Mouse (Mus musculus) neural tube, embryonic 13.5 days (tissue): ENCODE measurements around the gene Lrrc45. TPM values are rescaled to one million over a fixed set of nuclear protein-coding genes. Genes with fewer than 3 reads are reported as not detected.

Experiments used
- ATAC-seq: fragments of 200-750 bp; cut with Nextera tagmentation; 2 replicates; pipeline ENCODE4 v1.8.0; 2017; ENCODE audit warnings: low read depth, mild to moderate bottlenecking, moderate TSS enrichment, moderate library complexity
- H3K27ac ChIP-seq: fragments of 300-500 bp; sonication (generic); replicated peaks from 2 replicates; pipeline ENCODE4 v1.5.1; 2015; ENCODE audit warnings: moderate library complexity, mild to moderate bottlenecking, inconsistent platforms
- H3K27me3 ChIP-seq: fragments of 300-500 bp; sonication (generic); 2 replicates; pipeline ENCODE4 v1.6.1; 2015; ENCODE audit warnings: mild to moderate bottlenecking, inconsistent platforms
- H3K36me3 ChIP-seq: fragments of 300-500 bp; sonication (generic); 2 replicates; pipeline ENCODE4 v1.6.1; 2015; ENCODE audit warnings: mild to moderate bottlenecking, inconsistent platforms
- H3K4me1 ChIP-seq: fragments of 300-500 bp; sonication (generic); replicated peaks from 2 replicates; pipeline ENCODE4 v1.6.1; 2015; ENCODE audit warnings: inconsistent platforms
- H3K4me2 ChIP-seq: fragments of 300-500 bp; sonication (generic); 2 replicates; pipeline ENCODE4 v1.6.1; 2015; ENCODE audit warnings: inconsistent platforms, mild to moderate bottlenecking, moderate library complexity
- H3K4me3 ChIP-seq: fragments of 300-500 bp; sonication (generic); 2 replicates; pipeline ENCODE4 v1.5.1; 2015; ENCODE audit warnings: mild to moderate bottlenecking, inconsistent platforms
- H3K9ac ChIP-seq: fragments of 300-500 bp; sonication (generic); 2 replicates; pipeline ENCODE4 v1.6.1; 2015; ENCODE audit warnings: moderate library complexity, mild to moderate bottlenecking, inconsistent platforms
- H3K9me3 ChIP-seq: fragments of 300-500 bp; sonication (generic); 2 replicates; pipeline ENCODE4 v1.6.1; 2016; ENCODE audit warnings: inconsistent platforms
- WGBS: fragments of 180-500 bp; shearing (Covaris S2); methylation state at CpG from one replicate; pipeline ENCODE4 v1.1.7; 2015; 5-methylcytosine and 5-hydroxymethylcytosine counted together
- polyA plus RNA-seq: library from polyadenylated mRNA; unstranded; fragments of >200 nt; fragmentation: Nextera tagmentation; extraction: Ambion mirVana; gene quantifications from 2 replicates; pipeline ENCODE4 v1.2.1, GENCODE M21; 2015

Lrrc45 gene
- polyA plus RNA-seq, 1 experiment from 2014 or later: 66.0 TPM

- Histone ChIP-seq H3K36me3 (peaks cover 51% of the 10 kb centered on the region), H3K9me3 (no peaks in the 10 kb centered on the region), H3K4me1 (peaks cover 42% of the 10 kb centered on the region), H3K4me2 (no peak overlapping the region), H3K27me3 (no peaks in the 10 kb centered on the region), H3K27ac (no peak overlapping the region), H3K9ac (0 out of 2 replicates have a peak overlapping the region, but pooled peaks have one; percentile 8), H3K4me3 (no peak overlapping the region)
- 59% methylated on average over 5 of the region's 5 CpGs for WGBS
- ATAC-seq: no peak
These were observed 7.6 kb upstream of the Lrrc45 start for GRCm38 (mm10) chr11:120706120-120706519.

GRCm38 (mm10) chr11:120707225-120707624, 6.5 kb upstream of the Lrrc45 start:
- no peak overlapping the region for H3K27ac ChIP-seq
- 7% methylated on average over 12 of the region's 12 CpGs for WGBS

DNA sequence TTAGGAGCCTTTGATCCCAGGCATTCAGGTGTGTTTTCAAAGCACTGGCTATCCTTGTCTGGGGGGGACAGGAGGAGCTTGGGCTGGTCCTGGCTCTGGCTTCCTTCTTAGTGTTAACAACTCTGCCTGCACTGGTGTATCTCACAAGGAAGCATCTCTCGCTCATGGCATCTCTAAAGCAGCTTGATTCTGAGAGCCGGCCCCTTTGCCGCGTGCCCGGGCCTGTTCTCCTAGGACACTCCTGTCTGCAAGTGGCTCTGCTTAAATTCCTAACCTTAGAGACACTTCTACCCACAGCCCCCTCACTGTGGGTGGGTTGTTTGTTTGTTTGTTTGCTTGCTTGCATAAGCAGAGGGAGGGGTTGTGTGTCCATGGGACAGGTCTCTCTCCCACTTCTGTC, 5.8 kb upstream of the Lrrc45 start:
- H3K4me2 ChIP-seq: no peak overlapping the region
- ATAC-seq: no peak
- peaks cover 40% of the 10 kb centered on the region for H3K36me3 ChIP-seq
- 35% methylated on average over 5 of the region's 5 CpGs for WGBS
- H3K27me3 ChIP-seq: no peaks in the 10 kb centered on the region
- H3K9ac ChIP-seq: no peak overlapping the region
- H3K4me3 ChIP-seq: no peak overlapping the region
- H3K4me1 ChIP-seq: peaks cover 56% of the 10 kb centered on the region
- H3K27ac ChIP-seq: no peak overlapping the region
- H3K9me3 ChIP-seq: no peaks in the 10 kb centered on the region

More at GRCm38 (mm10) chr11:120707225-120707624, 6.5 kb upstream of the Lrrc45 start:
- Histone ChIP-seq H3K27me3 (no peaks in the 10 kb centered on the region), H3K4me2 (no peak overlapping the region), H3K4me1 (peaks cover 49% of the 10 kb centered on the region), H3K36me3 (peaks cover 45% of the 10 kb centered on the region), H3K9ac (peak overlapping the region; percentile 50; the same call in 1 of the 2 replicates), H3K9me3 (no peaks in the 10 kb centered on the region), H3K4me3 (no peak overlapping the region)
- no peak for ATAC-seq

GRCm38 (mm10) chr11:120709551-120709950, 4.2 kb upstream of the Lrrc45 start:
- ATAC-seq: no peak
- no peak overlapping the region for H3K27ac ChIP-seq
- no peak overlapping the region for H3K4me3 ChIP-seq
- H3K4me2 ChIP-seq: no peak overlapping the region
- no peak overlapping the region for H3K9ac ChIP-seq
- H3K4me1 ChIP-seq: peaks cover 53% of the 10 kb centered on the region
- no peaks in the 10 kb centered on the region for H3K27me3 ChIP-seq
- peaks cover 31% of the 10 kb centered on the region for H3K36me3 ChIP-seq
- no peaks in the 10 kb centered on the region for H3K9me3 ChIP-seq
- 86% methylated on average over 2 of the region's 2 CpGs for whole genome bisulfite sequencing

GRCm38 (mm10) chr11:120710672-120711071, 3.1 kb upstream of the Lrrc45 start:
- H3K9ac ChIP-seq: no peak overlapping the region
- 24% methylated on average over 5 of the region's 5 CpGs for WGBS
- no peak overlapping the region for H3K4me3 ChIP-seq
- no peaks in the 10 kb centered on the region for H3K27me3 ChIP-seq
- no peak for ATAC-seq
- peaks cover 47% of the 10 kb centered on the region for H3K4me1 ChIP-seq
- H3K4me2 ChIP-seq: no peak overlapping the region
- H3K9me3 ChIP-seq: no peaks in the 10 kb centered on the region
- peaks cover 36% of the 10 kb centered on the region for H3K36me3 ChIP-seq
- no peak overlapping the region for H3K27ac ChIP-seq

- ATAC-seq: no peak
- Histone ChIP-seq H3K9me3 (no peaks in the 10 kb centered on the region), H3K27ac (no peak overlapping the region), H3K4me3 (peak overlapping the region; percentile 51; the same call in 1 of the 2 replicates), H3K4me2 (peak overlapping the region; percentile 99), H3K36me3 (peaks cover 49% of the 10 kb centered on the region), H3K27me3 (no peaks in the 10 kb centered on the region), H3K9ac (peak overlapping the region; percentile 75; the same call in 1 of the 2 replicates), H3K4me1 (peaks cover 35% of the 10 kb centered on the region)
- 58% methylated on average over 8 of the region's 8 CpGs for WGBS
These were observed 1.6 kb upstream of the Lrrc45 start for GRCm38 (mm10) chr11:120711980-120712604.

GRCm38 (mm10) chr11:120712771-120713568, 755 bp upstream of the Lrrc45 start:
- WGBS: under 1% methylated on average over 38 of the region's 38 CpGs
- Histone ChIP-seq H3K9ac (peak overlapping the region; percentile 75), H3K4me2 (peak overlapping the region; percentile 99), H3K27ac (peak overlapping the region; percentile 83), H3K9me3 (no peaks in the 10 kb centered on the region), H3K4me1 (peaks cover 32% of the 10 kb centered on the region), H3K27me3 (no peaks in the 10 kb centered on the region), H3K36me3 (peaks cover 58% of the 10 kb centered on the region), H3K4me3 (peak overlapping the region; percentile 51)
- peak; percentile 49 for ATAC-seq

- Histone ChIP-seq H3K4me3 (peak overlapping the region; percentile 51), H3K27ac (peak overlapping the region; percentile 66), H3K36me3 (peaks cover 62% of the 10 kb centered on the region), H3K4me2 (peak overlapping the region; percentile 99), H3K9me3 (no peaks in the 10 kb centered on the region), H3K27me3 (no peaks in the 10 kb centered on the region), H3K4me1 (peaks cover 32% of the 10 kb centered on the region), H3K9ac (peak overlapping the region; percentile 84)
- WGBS: 56% methylated on average over 10 of the region's 10 CpGs
- ATAC-seq: no peak
These were observed 821 bp downstream of the Lrrc45 start for GRCm38 (mm10) chr11:120714546-120714945.

DNA sequence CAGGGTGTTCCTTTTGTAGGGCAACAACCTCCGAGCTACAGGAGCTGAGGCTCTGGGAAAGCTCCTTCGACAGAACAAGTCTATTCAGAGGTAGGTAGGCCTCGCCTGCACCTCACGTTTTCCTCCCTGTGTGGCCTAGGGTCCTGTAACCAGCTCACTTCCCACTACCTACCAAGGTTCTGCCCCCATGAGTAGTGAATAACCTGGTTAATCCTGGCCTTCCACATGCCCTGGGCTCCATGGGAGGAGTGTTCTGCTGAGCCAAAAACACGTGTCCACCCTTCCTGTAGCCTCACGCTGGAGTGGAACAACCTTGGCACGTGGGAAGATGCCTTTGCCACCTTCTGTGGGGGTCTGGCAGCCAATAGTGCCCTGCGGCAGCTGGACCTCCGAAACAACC, 1.4 kb downstream of the Lrrc45 start:
- H3K9me3 ChIP-seq: no peaks in the 10 kb centered on the region
- peaks cover 32% of the 10 kb centered on the region for H3K4me1 ChIP-seq
- no peak overlapping the region; the same call in 1 of the 2 replicates for H3K9ac ChIP-seq
- H3K4me3 ChIP-seq: 0 out of 2 replicates have a peak overlapping the region, but pooled peaks have one; percentile 51
- ATAC-seq: no peak
- H3K36me3 ChIP-seq: peaks cover 62% of the 10 kb centered on the region
- no peaks in the 10 kb centered on the region for H3K27me3 ChIP-seq
- H3K27ac ChIP-seq: no peak overlapping the region
- peak overlapping the region; percentile 99 for H3K4me2 ChIP-seq
- WGBS: 88% methylated on average over 9 of the region's 9 CpGs

- Histone ChIP-seq H3K36me3 (peaks cover 59% of the 10 kb centered on the region), H3K9me3 (no peaks in the 10 kb centered on the region), H3K27me3 (peaks cover 8% of the 10 kb centered on the region), H3K4me2 (no peak overlapping the region), H3K9ac (no peak overlapping the region), H3K4me1 (peaks cover 31% of the 10 kb centered on the region), H3K4me3 (no peak overlapping the region), H3K27ac (no peak overlapping the region)
- no peak for ATAC-seq
- WGBS: 90% methylated on average over 9 of the region's 9 CpGs
These were observed 5.5 kb downstream of the Lrrc45 start for GRCm38 (mm10) chr11:120719242-120719641.

GRCm38 (mm10) chr11:120719841-120720376, 6.2 kb downstream of the Lrrc45 start:
- Histone ChIP-seq H3K9ac (0 out of 2 replicates have a peak overlapping the region, but pooled peaks have one; percentile 5), H3K4me2 (0 out of 2 replicates have a peak overlapping the region, but pooled peaks have one; percentile 96), H3K36me3 (peaks cover 59% of the 10 kb centered on the region), H3K27ac (no peak overlapping the region), H3K9me3 (no peaks in the 10 kb centered on the region), H3K4me1 (peaks cover 24% of the 10 kb centered on the region), H3K4me3 (no peak overlapping the region; the same call in 1 of the 2 replicates), H3K27me3 (peaks cover 8% of the 10 kb centered on the region)
- WGBS: 89% methylated on average over 13 of the region's 13 CpGs
- no peak for ATAC-seq

DNA sequence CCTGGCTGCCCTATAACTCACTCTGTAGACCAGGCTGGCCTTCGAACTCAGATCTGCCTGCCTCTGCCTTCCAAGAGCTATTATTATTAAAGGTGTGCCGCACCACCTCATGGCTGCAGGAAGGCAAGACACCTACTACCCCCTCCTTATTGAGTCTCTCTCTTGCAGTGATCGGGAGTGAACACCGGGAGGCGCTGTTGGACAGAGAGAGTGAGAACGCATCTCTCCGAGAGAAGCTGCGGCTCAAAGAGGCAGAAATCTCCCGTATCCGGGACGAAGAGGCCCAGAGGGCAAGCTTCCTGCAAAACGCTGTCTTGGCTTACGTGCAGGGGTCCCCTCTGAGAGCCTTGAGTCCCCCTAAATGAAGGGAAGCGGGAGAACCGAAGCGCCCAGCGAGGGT, 6.7 kb downstream of the Lrrc45 start:
- H3K27me3 ChIP-seq: peaks cover 12% of the 10 kb centered on the region
- peak overlapping the region; percentile 96 for H3K4me2 ChIP-seq
- 13% methylated on average over 17 of the region's 17 CpGs for WGBS
- peaks cover 23% of the 10 kb centered on the region for H3K4me1 ChIP-seq
- peaks cover 56% of the 10 kb centered on the region for H3K36me3 ChIP-seq
- H3K4me3 ChIP-seq: peak overlapping the region; percentile 66
- peak overlapping the region; percentile 93 for H3K9ac ChIP-seq
- no peaks in the 10 kb centered on the region for H3K9me3 ChIP-seq
- 0 out of 2 replicates have a peak, but pooled peaks have one; percentile 1 for ATAC-seq
- H3K27ac ChIP-seq: peak overlapping the region; percentile 73
